Mouse (Mus musculus) kidney, adult 2 months (tissue): Measurements from ENCODE around the gene Tcfl5. TPM values are rescaled to one million over a fixed set of nuclear protein-coding genes. Genes with fewer than 3 reads are reported as not detected.

Experiments
- DNase-seq: peaks from one replicate; pipeline ENCODE4 v3.0.0; 2021
- H3K27ac ChIP-seq: fragments of 200-500 bp; 2 replicates; pipeline ENCODE4 v1.5.1; 2012; ENCODE audit warnings: low read depth, low read length, control low read depth, inconsistent platforms; ENCODE audit not compliant: insufficient read depth
- H3K27me3 ChIP-seq: fragments of 200-500 bp; replicated peaks from 2 replicates; pipeline ENCODE4 v1.6.1; 2012; ENCODE audit warnings: mild to moderate bottlenecking, moderate library complexity, low read length, inconsistent platforms; ENCODE audit not compliant: control insufficient read depth, insufficient read depth
- H3K36me3 ChIP-seq: fragments of 200-500 bp; 2 replicates; pipeline ENCODE4 v1.6.1; 2012; ENCODE audit warnings: mild to moderate bottlenecking, moderate library complexity, low read length, inconsistent platforms; ENCODE audit not compliant: control insufficient read depth, insufficient read depth
- H3K4me1 ChIP-seq: fragments of 200-500 bp; 2 replicates; pipeline ENCODE4 v1.6.1; 2011; ENCODE audit warnings: low read length; ENCODE audit not compliant: control insufficient read depth, insufficient read depth
- H3K4me3 ChIP-seq: fragments of 200-500 bp; 2 replicates; pipeline ENCODE4 v1.5.1; 2011; ENCODE audit warnings: mild to moderate bottlenecking, low read depth, low read length, control low read depth; ENCODE audit not compliant: insufficient read depth
- CTCF ChIP-seq: fragments of 200-500 bp; conservative IDR thresholded peaks from 2 replicates; pipeline ENCODE4 v1.5.1; 2011; ENCODE audit warnings: low read depth, mild to moderate bottlenecking, control low read depth, low read length, moderate library complexity, mixed read lengths; ENCODE audit not compliant: insufficient read depth, insufficient read length
- POLR2A ChIP-seq: fragments of 200-500 bp; IDR thresholded peaks from one replicate; pipeline ENCODE4 v1.6.1; 2011; ENCODE audit warnings: low read depth, low read length, control low read depth
- WGBS: fragments of 180-500 bp; shearing (Covaris S2); methylation state at CpG from one replicate; pipeline ENCODE4 v1.1.7; 2018; 5-methylcytosine and 5-hydroxymethylcytosine counted together
- polyA plus RNA-seq: library from polyadenylated mRNA; depleted of rRNA; stranded (reverse); fragments of >200 nt; gene quantifications from 2 replicates; pipeline ENCODE4 v1.2.3, GENCODE M21; 2012

Tcfl5 gene
- polyA plus RNA-seq, 1 experiment: 0.05 TPM

DNA sequence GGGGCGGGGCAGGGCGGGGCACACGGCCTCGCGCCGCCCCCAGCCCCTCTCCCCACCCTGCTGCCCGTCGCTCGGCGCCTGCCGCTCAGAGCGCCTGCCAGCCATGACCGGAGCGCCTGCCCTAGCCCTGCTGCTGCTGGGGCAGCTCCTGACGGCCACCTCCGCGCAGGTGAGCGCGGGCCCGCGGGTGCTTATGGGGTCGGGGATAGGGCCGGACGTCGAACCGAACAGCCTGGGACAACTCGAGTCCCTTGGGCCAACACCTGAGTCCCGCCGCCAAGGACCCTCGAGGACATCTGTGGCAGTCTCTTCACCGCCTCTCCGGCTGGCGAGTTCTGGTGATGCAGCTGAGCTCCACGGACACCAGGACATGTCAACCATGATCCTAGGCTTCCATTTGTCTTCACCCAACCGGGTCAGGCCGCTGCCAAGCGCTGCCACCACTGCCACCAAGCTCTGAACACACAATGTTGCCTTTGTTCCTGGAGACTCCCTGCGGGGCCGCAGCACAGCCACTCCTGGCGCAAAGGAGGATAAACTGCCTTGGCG lies 44.3 kb downstream of the Tcfl5 start:
- Histone ChIP-seq H3K4me1 (no peaks in the 10 kb centered on the region), H3K27me3 (no peaks in the 10 kb centered on the region), H3K36me3 (no peaks in the 10 kb centered on the region; the same call in 1 of the 2 replicates), H3K4me3 (no peak overlapping the region), H3K27ac (no peak overlapping the region)
- TF ChIP-seq POLR2A: no peak
- TF ChIP-seq CTCF: no peak
- no peak for DNase-seq
- WGBS: 16% methylated on average over 39 of the region's 41 CpGs

- Histone ChIP-seq H3K36me3 (no peaks in the 10 kb centered on the region; the same call in 1 of the 2 replicates), H3K4me3 (no peak within 1 kb of the TSS), H3K27me3 (no peaks in the 10 kb centered on the region), H3K27ac (no peak within 1 kb of the TSS), H3K4me1 (no peaks in the 10 kb centered on the region)
- 45% methylated on average over 4 of the region's 4 CpGs for WGBS
- DNase-seq: no peak
- no peak for TF ChIP-seq CTCF
- no peak for TF ChIP-seq POLR2A
Measured at GRCm38 (mm10) chr2:180597490-180597889, 45.0 kb downstream of the Tcfl5 start, which contains the start of gene Col9a3. TSS of gene Col9a3 (plus strand) at chr2:180597790.

DNA sequence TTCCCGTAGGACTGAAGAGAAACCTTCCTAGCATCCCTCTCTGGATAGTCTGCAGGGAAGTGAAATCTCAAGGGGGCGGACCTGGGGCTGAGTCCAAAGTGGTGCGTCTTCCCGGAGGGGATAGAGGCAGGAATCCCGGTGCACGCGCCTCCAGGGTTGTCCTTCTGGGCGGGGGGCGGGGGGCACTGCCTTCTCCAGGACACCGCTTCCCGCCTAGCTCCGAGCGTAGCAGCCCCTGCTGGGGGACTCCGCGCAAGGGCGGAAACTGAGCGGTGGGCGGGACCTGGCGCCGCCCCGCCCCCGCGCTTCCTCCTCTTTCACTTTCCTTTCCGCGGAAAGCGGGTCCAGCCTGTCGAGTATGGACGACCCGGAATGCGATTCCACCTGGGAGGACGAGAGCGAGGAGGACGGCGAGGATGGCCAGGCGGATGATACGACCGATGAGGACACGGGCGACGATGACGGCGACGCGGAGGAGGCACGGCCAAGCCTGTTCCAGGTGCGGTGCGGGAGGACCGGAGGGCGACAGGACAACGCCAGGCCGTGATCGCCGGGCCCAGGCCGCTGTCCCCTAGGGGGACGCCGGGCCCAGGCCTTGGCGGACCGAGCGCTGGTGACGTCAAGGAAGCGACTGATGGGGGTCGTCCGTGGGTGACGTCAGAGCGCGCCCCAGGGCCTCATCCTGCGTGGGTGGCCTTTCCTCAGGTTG lies 53.2 kb downstream of the Tcfl5 start, which contains the start of gene Ogfr:
Ogfr (plus strand) TSS at position 123 of the 709 bp plus-strand sequence.
- no peaks in the 10 kb centered on the region for H3K27me3 ChIP-seq
- under 1% methylated on average over 67 of the region's 67 CpGs for WGBS
- DNase-seq: peak; percentile 85
- H3K36me3 ChIP-seq: no peaks in the 10 kb centered on the region; the same call in 1 of the 2 replicates
- TF ChIP-seq POLR2A (peak; percentile 5), CTCF (no peak)
- H3K4me1 ChIP-seq: no peaks in the 10 kb centered on the region; the same call in 1 of the 2 replicates
- peak within 1 kb of the TSS; percentile 84 for H3K27ac ChIP-seq
- H3K4me3 ChIP-seq: peak within 1 kb of the TSS; percentile 78

DNA sequence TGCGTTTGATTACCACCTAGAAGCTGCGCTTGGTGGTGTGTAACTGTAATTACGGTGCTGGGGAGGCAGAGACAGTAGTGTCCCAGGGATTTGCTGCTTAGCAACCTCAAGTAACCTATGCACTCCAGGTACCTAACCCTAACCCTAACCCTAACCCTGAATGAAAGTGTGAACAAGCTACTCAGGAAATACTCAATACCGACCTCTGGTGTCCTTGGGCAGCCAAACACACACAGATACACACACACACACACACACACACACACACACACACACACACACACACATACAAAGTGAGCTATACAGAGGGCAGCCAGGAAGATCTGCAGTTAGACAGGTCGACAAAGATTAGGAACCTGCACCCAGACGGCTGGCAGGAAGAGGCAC lies 53.8 kb downstream of the Tcfl5 start:
- no peak for TF ChIP-seq POLR2A
- 0 out of 2 replicates have a peak, but pooled peaks have one; percentile 6 for TF ChIP-seq CTCF
- no peak overlapping the region for H3K27ac ChIP-seq

DNA sequence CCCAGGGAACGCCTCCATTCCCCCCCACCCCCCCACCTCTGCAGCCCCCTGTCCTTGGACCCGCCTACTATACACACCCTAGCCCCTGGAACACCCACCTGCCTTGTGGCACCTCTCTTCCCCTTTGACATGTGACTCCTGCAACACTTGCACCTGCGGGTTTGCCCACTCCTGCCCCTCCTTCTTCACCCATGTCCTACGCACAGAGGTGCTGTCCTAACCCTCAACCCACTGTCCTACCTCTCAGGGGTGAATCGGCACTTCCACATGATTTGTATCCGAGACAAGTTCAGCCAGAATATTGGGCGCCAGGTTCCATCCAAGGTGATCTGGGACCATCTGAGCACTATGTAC lies 59.4 kb downstream of the Tcfl5 start:
- 11% methylated on average over 6 of the region's 7 CpGs for WGBS
- Histone ChIP-seq H3K27ac (no peak overlapping the region), H3K4me3 (peak overlapping the region; percentile 70), H3K4me1 (peaks cover 10% of the 10 kb centered on the region), H3K36me3 (no peaks in the 10 kb centered on the region), H3K27me3 (no peaks in the 10 kb centered on the region)
- no peak for TF ChIP-seq POLR2A
- DNase-seq: no peak

More for the DNA sequence above, 53.8 kb downstream of the Tcfl5 start:
- H3K4me1 ChIP-seq: peaks cover 3% of the 10 kb centered on the region
- DNase-seq: no peak
- 47% methylated on average over 6 of the region's 6 CpGs for WGBS
- H3K27me3 ChIP-seq: no peaks in the 10 kb centered on the region
- peak overlapping the region; percentile 78 for H3K4me3 ChIP-seq
- no peaks in the 10 kb centered on the region; the same call in 1 of the 2 replicates for H3K36me3 ChIP-seq

GRCm38 (mm10) chr2:180582481-180583153 lies 59.9 kb downstream of the Tcfl5 start:
- H3K36me3 ChIP-seq: no peaks in the 10 kb centered on the region
- peaks cover 10% of the 10 kb centered on the region for H3K4me1 ChIP-seq
- H3K27ac ChIP-seq: peak overlapping the region; percentile 17; the same call in 1 of the 2 replicates
- WGBS: under 1% methylated on average over 56 of the region's 57 CpGs
- no peaks in the 10 kb centered on the region for H3K27me3 ChIP-seq
- peak; percentile 93 for TF ChIP-seq CTCF
- no peak for TF ChIP-seq POLR2A
- DNase-seq: peak; percentile 97
- H3K4me3 ChIP-seq: peak overlapping the region; percentile 70

GRCm38 (mm10) chr2:180581002-180581401 lies 61.5 kb downstream of the Tcfl5 start, which contains the start of gene Mrgbp:
TSS of gene Mrgbp (plus strand) at chr2:180581304.
- TF ChIP-seq CTCF (no peak), POLR2A (no peak)
- no peak for DNase-seq
- Histone ChIP-seq H3K27me3 (no peaks in the 10 kb centered on the region), H3K36me3 (no peaks in the 10 kb centered on the region), H3K4me3 (no peak within 1 kb of the TSS), H3K4me1 (peaks cover 10% of the 10 kb centered on the region), H3K27ac (no peak within 1 kb of the TSS)
- 71% methylated on average over 3 of the region's 3 CpGs for WGBS
